Mouse (Mus musculus) limb, embryonic 12.5 days (tissue): ENCODE results near the gene Rab23. TPM values are rescaled to one million over a fixed set of nuclear protein-coding genes. Genes with fewer than 3 reads are reported as not detected.
"Not testable (repeated sequence)": the region's sequence is repeated elsewhere in the genome, so short reads cannot be mapped to it uniquely, and the experiment has no call there.

ENCODE experiments used
- ATAC-seq: fragments of 200-750 bp; cut with Nextera tagmentation; 2 replicates; pipeline ENCODE4 v1.8.0; 2017; ENCODE audit warnings: low read depth, moderate TSS enrichment; ENCODE audit not compliant: insufficient number of reproducible peaks, insufficient read depth, low FRiP score, low TSS enrichment
- H3K27ac ChIP-seq: fragments of 300-500 bp; sonication (generic); 2 replicates; pipeline ENCODE4 v1.5.1; 2016; ENCODE audit warnings: mild to moderate bottlenecking, moderate library complexity
- H3K27me3 ChIP-seq: fragments of 300-500 bp; sonication (generic); 2 replicates; pipeline ENCODE4 v1.6.1; 2016; ENCODE audit warnings: mild to moderate bottlenecking, moderate library complexity
- H3K36me3 ChIP-seq: fragments of 300-500 bp; sonication (generic); 2 replicates; pipeline ENCODE4 v1.6.1; 2016; ENCODE audit warnings: mild to moderate bottlenecking, moderate library complexity
- H3K4me1 ChIP-seq: fragments of 300-500 bp; sonication (generic); replicated peaks from 2 replicates; pipeline ENCODE4 v1.6.1; 2016
- H3K4me2 ChIP-seq: fragments of 300-500 bp; sonication (generic); 2 replicates; pipeline ENCODE4 v1.6.1; 2016; ENCODE audit warnings: mild to moderate bottlenecking, moderate library complexity
- H3K4me3 ChIP-seq: fragments of 300-500 bp; sonication (generic); replicated peaks from 2 replicates; pipeline ENCODE4 v1.5.1; 2016; ENCODE audit warnings: mild to moderate bottlenecking
- H3K9ac ChIP-seq: fragments of 300-500 bp; sonication (generic); replicated peaks from 2 replicates; pipeline ENCODE4 v1.6.1; 2016; ENCODE audit warnings: mild to moderate bottlenecking, moderate library complexity
- H3K9me3 ChIP-seq: fragments of 300-500 bp; sonication (generic); 2 replicates; pipeline ENCODE4 v1.6.1; 2016; ENCODE audit warnings: mild to moderate bottlenecking, moderate library complexity
- WGBS: fragments of 180-500 bp; shearing (Covaris S2); methylation state at CpG from one replicate; pipeline ENCODE4 v1.1.7; 2016; 5-methylcytosine and 5-hydroxymethylcytosine counted together
- polyA plus RNA-seq: library from polyadenylated mRNA; unstranded; fragments of >200 nt; fragmentation: Nextera tagmentation; extraction: Ambion mirVana; gene quantifications from 2 replicates; pipeline ENCODE4 v1.2.1, GENCODE M21; 2016

The Rab23 gene
- polyA plus RNA-seq, 1 experiment from 2014 or later, result 36.5 TPM

GRCm38 (mm10) chr1:33733044-33733443, 13.4 kb downstream of the Rab23 start:
- H3K9ac ChIP-seq, result no peak overlapping the region; the same call in 1 of the 2 replicates
- H3K36me3 ChIP-seq, result peaks cover 96% of the 10 kb centered on the region
- H3K4me1 ChIP-seq, result no peaks in the 10 kb centered on the region
- no peak overlapping the region for H3K4me3 ChIP-seq
- 88% methylated on average over 9 of the region's 9 CpGs for WGBS
- no peak overlapping the region for H3K27ac ChIP-seq
- H3K27me3 ChIP-seq, result no peaks in the 10 kb centered on the region
- H3K9me3 ChIP-seq, result no peaks in the 10 kb centered on the region
- no peak overlapping the region for H3K4me2 ChIP-seq
- no peak for ATAC-seq

GRCm38 (mm10) chr1:33734001-33734685, 14.5 kb downstream of the Rab23 start:
- ATAC-seq, result no peak

GRCm38 (mm10) chr1:33738281-33738680, 18.6 kb downstream of the Rab23 start:
- Histone ChIP-seq H3K36me3 (peaks cover 80% of the 10 kb centered on the region), H3K4me2 (no peak overlapping the region), H3K4me1 (no peaks in the 10 kb centered on the region), H3K27ac (no peak overlapping the region), H3K4me3 (no peak overlapping the region), H3K9ac (no peak overlapping the region), H3K9me3 (no peaks in the 10 kb centered on the region), H3K27me3 (no peaks in the 10 kb centered on the region)
- WGBS, result 95% methylated on average over 11 of the region's 11 CpGs
- no peak for ATAC-seq

More at GRCm38 (mm10) chr1:33734001-33734685, 14.5 kb downstream of the Rab23 start:
- no peak overlapping the region for H3K27ac ChIP-seq
- H3K9me3 ChIP-seq, result no peaks in the 10 kb centered on the region
- no peak overlapping the region for H3K4me3 ChIP-seq
- 78% methylated on average over 5 of the region's 5 CpGs for WGBS
- no peaks in the 10 kb centered on the region for H3K27me3 ChIP-seq
- no peak overlapping the region for H3K4me2 ChIP-seq
- peaks cover 96% of the 10 kb centered on the region for H3K36me3 ChIP-seq
- H3K4me1 ChIP-seq, result no peaks in the 10 kb centered on the region
- no peak overlapping the region for H3K9ac ChIP-seq

- WGBS, result 90% methylated on average over 11 of the region's 11 CpGs
- no peaks in the 10 kb centered on the region for H3K9me3 ChIP-seq
These were observed 19.1 kb downstream of the Rab23 start for GRCm38 (mm10) chr1:33738681-33739278.

GRCm38 (mm10) chr1:33739302-33739701, 19.6 kb downstream of the Rab23 start:
- H3K4me2 ChIP-seq, result no peak overlapping the region
- no peak for ATAC-seq
- H3K27me3 ChIP-seq, result no peaks in the 10 kb centered on the region
- H3K36me3 ChIP-seq, result peaks cover 77% of the 10 kb centered on the region
- H3K4me3 ChIP-seq, result no peak overlapping the region
- no peak overlapping the region for H3K9ac ChIP-seq
- 37% methylated on average over 12 of the region's 12 CpGs for WGBS
- no peaks in the 10 kb centered on the region for H3K4me1 ChIP-seq
- no peaks in the 10 kb centered on the region for H3K9me3 ChIP-seq
- no peak overlapping the region for H3K27ac ChIP-seq

More at GRCm38 (mm10) chr1:33738681-33739278, 19.1 kb downstream of the Rab23 start:
- H3K36me3 ChIP-seq, result peaks cover 77% of the 10 kb centered on the region
- no peak overlapping the region for H3K27ac ChIP-seq
- H3K4me3 ChIP-seq, result no peak overlapping the region
- ATAC-seq, result no peak
- no peak overlapping the region for H3K9ac ChIP-seq
- H3K4me1 ChIP-seq, result no peaks in the 10 kb centered on the region
- no peak overlapping the region for H3K4me2 ChIP-seq
- H3K27me3 ChIP-seq, result no peaks in the 10 kb centered on the region

- no peaks in the 10 kb centered on the region for H3K4me1 ChIP-seq
- no peak overlapping the region for H3K27ac ChIP-seq
- H3K9ac ChIP-seq, result no peak overlapping the region
- H3K27me3 ChIP-seq, result no peaks in the 10 kb centered on the region
- H3K36me3 ChIP-seq, result peaks cover 73% of the 10 kb centered on the region
- WGBS, result 20% methylated on average over 8 of the region's 8 CpGs
- H3K9me3 ChIP-seq, result no peaks in the 10 kb centered on the region
- H3K4me3 ChIP-seq, result no peak overlapping the region
- no peak overlapping the region for H3K4me2 ChIP-seq
- no peak; the same call in 1 of the 2 replicates for ATAC-seq
These were observed 23.2 kb downstream of the Rab23 start for GRCm38 (mm10) chr1:33742903-33743302.

- not testable (repeated sequence) for H3K27ac ChIP-seq, H3K4me1 ChIP-seq, ATAC-seq, H3K9ac ChIP-seq, H3K27me3 ChIP-seq, H3K4me2 ChIP-seq, H3K4me3 ChIP-seq, H3K9me3 ChIP-seq
- 96% methylated on average over 9 of the region's 9 CpGs for WGBS
- H3K36me3 ChIP-seq, result peaks cover 70% of the 10 kb centered on the region
These were observed 25.1 kb downstream of the Rab23 start for GRCm38 (mm10) chr1:33744815-33745214.

GRCm38 (mm10) chr1:33745901-33746300, 26.2 kb downstream of the Rab23 start:
- no peaks in the 10 kb centered on the region for H3K4me1 ChIP-seq
- no peak overlapping the region for H3K27ac ChIP-seq
- H3K9me3 ChIP-seq, result no peaks in the 10 kb centered on the region
- 94% methylated on average over 4 of the region's 4 CpGs for WGBS
- H3K9ac ChIP-seq, result no peak overlapping the region
- ATAC-seq, result no peak
- H3K4me2 ChIP-seq, result no peak overlapping the region
- H3K36me3 ChIP-seq, result peaks cover 61% of the 10 kb centered on the region
- no peak overlapping the region for H3K4me3 ChIP-seq
- no peaks in the 10 kb centered on the region for H3K27me3 ChIP-seq

GRCm38 (mm10) chr1:33749109-33749508, 29.4 kb downstream of the Rab23 start:
- H3K4me3 ChIP-seq, result no peak overlapping the region
- WGBS, result 95% methylated on average over 11 of the region's 11 CpGs
- no peaks in the 10 kb centered on the region for H3K27me3 ChIP-seq
- no peaks in the 10 kb centered on the region for H3K9me3 ChIP-seq
- H3K4me2 ChIP-seq, result no peak overlapping the region
- H3K36me3 ChIP-seq, result peaks cover 55% of the 10 kb centered on the region
- H3K4me1 ChIP-seq, result no peaks in the 10 kb centered on the region; the same call in 1 of the 2 replicates
- no peak for ATAC-seq
- no peak overlapping the region for H3K27ac ChIP-seq
- no peak overlapping the region for H3K9ac ChIP-seq

GRCm38 (mm10) chr1:33749709-33750108, 30.0 kb downstream of the Rab23 start:
- H3K36me3 ChIP-seq, result peaks cover 50% of the 10 kb centered on the region
- H3K9me3 ChIP-seq, H3K4me1 ChIP-seq, H3K4me3 ChIP-seq, H3K27ac ChIP-seq, ATAC-seq, H3K27me3 ChIP-seq, H3K9ac ChIP-seq, H3K4me2 ChIP-seq: not testable (repeated sequence)
- 88% methylated on average over 4 of the region's 4 CpGs for WGBS

- peaks cover 7% of the 10 kb centered on the region for H3K4me1 ChIP-seq
- 83% methylated on average over 10 of the region's 10 CpGs for WGBS
- no peaks in the 10 kb centered on the region for H3K27me3 ChIP-seq
- no peak overlapping the region for H3K9ac ChIP-seq
- no peak overlapping the region for H3K4me3 ChIP-seq
- H3K36me3 ChIP-seq, result peaks cover 37% of the 10 kb centered on the region
- no peak for ATAC-seq
- H3K27ac ChIP-seq, result no peak overlapping the region
- no peak overlapping the region for H3K4me2 ChIP-seq
- H3K9me3 ChIP-seq, result no peaks in the 10 kb centered on the region
These were observed 31.6 kb downstream of the Rab23 start for GRCm38 (mm10) chr1:33751283-33751682.
